Mouse (Mus musculus): ENCODE measurements around the gene Atad1.

The Atad1 gene

DNA sequence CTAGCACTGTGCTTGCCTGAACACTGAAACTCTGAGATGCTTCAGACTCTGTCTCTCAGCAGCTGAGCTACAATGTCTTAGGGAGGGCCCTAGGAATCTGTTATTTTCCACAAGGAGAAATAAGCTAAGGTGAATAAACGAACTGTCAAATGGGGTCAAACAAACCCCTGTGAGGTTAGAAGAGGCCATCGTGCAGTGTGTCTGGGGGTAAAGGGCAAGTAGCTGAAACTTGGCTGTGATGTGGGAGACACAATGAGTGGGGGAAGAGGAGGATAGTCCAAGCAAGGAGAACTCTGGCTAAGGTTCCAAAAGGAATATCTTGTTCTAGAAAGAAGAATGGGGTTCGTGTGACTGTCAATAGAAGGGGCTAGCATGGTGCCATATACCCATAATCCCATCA lies 117.4 kb downstream of the Atad1 start:
- DNase-seq (ENCODE audit: low read depth, low spot score): no peak

All from embryo, embryonic 11.5 days (tissue).